Mouse (Mus musculus): ENCODE data around the gene Mak.

DNA sequence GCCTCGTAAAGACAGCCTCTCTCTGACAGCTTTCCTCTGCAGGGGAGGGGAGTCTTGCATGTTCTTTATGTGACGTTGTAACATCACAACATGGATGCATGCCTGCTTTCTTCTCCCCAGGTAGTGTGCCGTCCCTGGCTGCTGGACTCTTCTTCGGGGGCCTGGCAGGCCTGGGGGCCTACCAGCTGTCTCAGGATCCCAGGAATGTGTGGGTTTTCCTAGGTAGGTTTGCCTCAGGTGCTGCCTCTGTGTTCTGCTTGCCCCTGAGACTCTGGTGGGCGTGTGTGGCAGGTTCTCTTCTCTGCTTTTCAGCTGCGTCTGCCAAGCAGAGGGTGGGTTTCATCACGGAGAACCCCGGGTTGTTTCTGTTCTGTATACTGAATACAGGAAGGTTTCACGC is 61.3 kb downstream of the Mak start:
- no peak for TF ChIP-seq CTCF (IDR thresholded peaks at IDR 0.05; ENCODE audit: insufficient read depth, low read depth, low read length)
- TF ChIP-seq POLR2A (IDR thresholded peaks at IDR 0.05; ENCODE audit: insufficient read depth, low read depth, low read length), result no peak
